Mouse (Mus musculus): ENCODE measurements around the gene C3ar1.

C3ar1 gene

GRCm38 (mm10) chr6:122855955-122856354 lies at the start of gene C3ar1:
C3ar1 (minus strand) TSS chr6:122856161.
- no peak for DNase-seq (ENCODE audit: low read depth, low spot score)

GRCm38 (mm10) chr6:122892442-122893049 lies 36.6 kb upstream of the C3ar1 start:
- DNase-seq (ENCODE audit: low read depth, low spot score) = peak; percentile 57

DNA sequence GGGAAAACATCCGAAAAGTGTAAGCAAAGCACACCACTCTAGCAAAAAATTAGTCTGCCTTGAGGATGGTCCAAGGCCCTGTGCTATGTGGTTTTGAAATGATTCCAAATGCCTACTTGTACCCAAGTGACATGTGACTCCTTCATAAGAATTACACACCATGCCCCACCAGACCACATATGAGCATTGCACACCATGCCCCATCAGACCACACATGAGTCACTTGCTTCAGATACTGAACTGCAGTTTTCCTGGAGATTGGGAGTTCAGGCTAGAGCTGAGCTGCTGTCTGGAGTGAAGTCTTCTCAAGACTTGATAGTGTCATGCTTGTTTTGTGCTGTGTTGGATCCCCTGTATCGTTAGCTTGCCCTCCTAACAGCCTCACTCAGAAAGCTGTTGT lies 33.6 kb upstream of the C3ar1 start:
- DNase-seq (ENCODE audit: low read depth, low spot score) = no peak

- DNase-seq (ENCODE audit: low read depth, low spot score) = no peak
Measured at GRCm38 (mm10) chr6:122883603-122884002, 27.6 kb upstream of the C3ar1 start.

DNA sequence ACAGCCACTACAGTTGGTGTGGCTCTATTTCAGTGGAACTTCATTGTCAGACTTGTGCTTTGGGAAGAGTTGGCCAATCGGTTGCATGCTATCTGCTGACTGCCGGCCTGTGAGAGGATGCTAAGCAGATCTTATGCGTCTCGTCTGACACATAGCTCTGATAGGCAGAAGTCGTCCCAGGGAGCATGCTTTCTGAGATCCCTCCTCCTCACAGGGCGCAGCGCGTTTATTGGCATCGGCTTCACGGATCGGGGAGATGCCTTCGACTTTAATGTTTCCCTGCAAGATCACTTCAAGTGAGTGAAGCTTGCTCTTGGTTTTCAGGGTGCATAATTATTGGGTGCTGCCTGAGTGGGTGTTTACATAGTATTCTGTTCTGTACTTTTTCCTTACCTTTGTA lies 25.3 kb upstream of the C3ar1 start:
- no peak for DNase-seq (ENCODE audit: low read depth, low spot score)

GRCm38 (mm10) chr6:122879781-122880505 lies 24.0 kb upstream of the C3ar1 start:
- no peak for DNase-seq (ENCODE audit: low read depth, low spot score)

DNA sequence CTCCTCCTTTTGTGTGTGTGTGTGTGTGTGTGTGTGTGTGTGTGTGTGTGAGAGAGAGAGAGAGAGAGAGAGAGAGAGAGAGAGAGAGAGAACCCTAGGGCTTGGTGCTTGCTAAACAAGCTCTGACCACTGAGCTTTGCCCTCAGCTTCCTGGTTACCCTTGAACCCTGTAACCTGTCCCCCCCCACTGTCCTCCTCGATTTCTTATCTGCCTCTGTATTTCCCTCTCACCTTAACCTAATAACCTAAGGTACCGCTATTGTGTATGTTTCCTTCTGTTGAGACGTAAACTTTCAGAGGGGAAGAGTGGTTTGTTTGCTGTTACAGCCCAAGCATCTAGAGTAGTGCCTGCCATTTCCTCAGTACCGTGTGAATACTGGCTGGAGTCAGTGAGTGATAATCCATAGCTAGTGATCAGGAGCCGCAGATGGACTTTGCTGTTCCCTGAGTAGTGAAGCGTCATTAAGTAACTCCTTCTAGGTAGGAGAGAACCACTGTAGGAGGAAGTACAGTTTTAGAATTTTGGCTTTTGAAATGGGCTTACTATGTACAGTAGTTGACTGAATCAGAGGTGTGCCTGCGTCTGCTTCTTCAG lies 23.3 kb upstream of the C3ar1 start:
- DNase-seq (ENCODE audit: low read depth, low spot score) = no peak

DNA sequence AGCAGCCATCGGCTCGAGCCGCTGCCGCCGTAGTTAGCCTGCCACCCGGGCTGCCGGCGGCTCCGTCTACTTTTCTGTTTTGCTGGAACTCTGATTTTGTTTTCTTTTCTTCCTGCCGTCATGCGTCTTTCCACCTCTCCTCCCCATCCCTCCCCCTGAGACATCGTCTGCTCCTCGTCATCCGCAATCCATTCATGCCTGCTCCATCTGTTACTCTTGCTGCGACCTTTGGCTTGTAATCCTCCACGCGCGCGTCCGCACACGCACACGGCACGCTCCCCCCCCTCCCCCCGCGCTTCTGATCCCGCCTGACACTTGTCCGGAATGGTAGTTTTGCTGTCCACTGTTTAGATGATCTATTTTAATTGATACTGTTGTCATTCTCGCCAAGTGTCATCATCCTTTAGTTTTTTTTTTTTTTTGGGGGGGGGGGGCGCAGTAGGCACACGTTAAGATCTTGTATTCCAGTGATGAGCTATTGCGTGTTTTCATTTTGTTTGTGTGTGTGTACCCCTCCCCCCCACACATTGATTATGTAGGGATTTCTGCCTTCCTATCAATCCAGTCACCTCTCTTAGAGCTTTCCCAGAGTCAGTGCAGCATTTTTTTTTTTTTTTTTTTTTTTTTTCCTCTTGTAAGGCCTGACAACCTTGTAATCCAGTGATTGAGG lies 18.9 kb upstream of the C3ar1 start:
- DNase-seq (ENCODE audit: low read depth, low spot score) = peak; percentile 25

DNA sequence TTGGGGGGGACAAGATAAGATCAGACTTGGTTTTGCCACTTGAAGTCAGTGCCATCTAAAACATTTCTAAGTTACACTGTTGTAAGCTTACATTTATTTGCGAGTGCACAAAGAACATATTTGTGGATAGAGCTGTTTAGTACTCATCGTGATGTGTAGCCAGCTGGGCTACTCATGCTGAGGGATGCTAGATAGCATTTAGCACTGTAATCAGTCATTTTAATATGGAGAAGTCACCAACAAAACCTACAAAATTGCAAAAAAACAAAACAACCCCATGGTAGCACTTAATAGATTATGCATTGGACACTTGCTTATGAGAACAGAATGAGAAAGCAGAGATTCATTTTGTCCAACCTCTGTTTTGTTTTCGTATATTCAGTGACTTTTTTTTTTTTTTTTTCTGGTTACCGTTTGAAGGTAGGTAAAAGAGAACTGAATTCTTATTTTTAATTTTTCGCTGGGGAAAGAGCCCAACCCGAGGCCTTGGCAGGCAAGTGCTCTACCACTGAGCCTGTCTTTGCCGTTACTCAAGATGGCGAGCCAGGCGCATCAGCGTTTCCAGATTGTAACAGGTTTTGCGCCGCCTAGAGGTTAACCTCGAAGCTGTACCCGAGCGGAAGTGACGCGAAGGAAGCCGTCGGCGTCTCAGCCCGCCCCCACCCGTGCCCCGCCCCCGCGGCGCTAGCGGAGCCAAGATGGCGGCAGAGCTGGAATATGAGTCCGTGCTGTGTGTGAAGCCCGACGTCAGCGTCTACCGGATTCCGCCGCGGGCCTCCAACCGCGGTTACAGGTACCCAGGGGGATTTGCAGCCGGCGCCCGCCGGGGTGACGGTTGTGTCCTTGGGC lies 18.1 kb upstream of the C3ar1 start, which contains the start of gene Necap1:
Gene Necap1, plus strand, starts transcription at position 604 of the 849 bp plus-strand sequence.
- peak; percentile 96 for DNase-seq (ENCODE audit: low read depth, low spot score)

DNA sequence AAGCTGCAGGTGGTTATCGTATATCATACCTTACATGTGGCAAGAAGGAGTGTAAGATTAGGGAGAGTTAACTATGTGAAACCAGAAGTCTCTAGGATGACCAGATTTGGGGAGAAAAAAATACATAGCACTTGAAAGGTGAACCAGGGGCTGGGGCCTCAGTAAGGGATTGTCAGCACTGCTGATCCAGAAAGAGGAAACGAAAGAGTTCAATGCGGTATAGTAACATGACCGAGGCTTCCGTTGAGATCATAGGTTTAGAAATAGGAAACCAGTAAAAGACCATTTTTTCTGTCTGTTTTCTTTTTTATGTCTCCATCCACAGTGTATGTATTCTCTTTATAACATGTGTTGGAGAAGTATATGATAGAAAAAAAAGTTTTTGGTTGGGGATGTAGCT lies 16.8 kb upstream of the C3ar1 start:
- no peak for DNase-seq (ENCODE audit: low read depth, low spot score)

DNA sequence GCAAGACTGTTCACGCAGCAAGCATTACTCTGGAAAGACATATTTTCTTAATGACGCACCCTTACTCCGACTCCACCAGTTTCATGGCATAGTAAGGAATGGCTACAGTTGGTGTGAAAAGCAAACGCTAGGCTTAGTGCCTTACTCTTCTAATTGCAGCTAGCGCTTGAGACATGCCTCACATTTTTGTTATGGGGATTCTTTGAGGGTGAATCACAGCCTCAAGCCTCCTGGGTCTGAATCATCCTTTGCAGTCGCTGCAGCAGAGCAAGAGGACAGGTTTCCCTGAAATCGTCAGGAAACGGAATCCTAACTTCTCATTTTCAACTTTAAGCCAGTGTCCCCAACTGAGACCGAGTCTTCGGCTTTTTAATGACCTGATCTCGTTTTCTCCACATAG lies 13.9 kb upstream of the C3ar1 start:
- no peak for DNase-seq (ENCODE audit: low read depth, low spot score)

- no peak for DNase-seq (ENCODE audit: low read depth, low spot score)
Measured at GRCm38 (mm10) chr6:122867914-122868313, 12.0 kb upstream of the C3ar1 start.

- DNase-seq (ENCODE audit: low read depth, low spot score) = no peak
Measured at GRCm38 (mm10) chr6:122862871-122863270, 6.9 kb upstream of the C3ar1 start.

GRCm38 (mm10) chr6:122862434-122862833 lies 6.5 kb upstream of the C3ar1 start:
- no peak for DNase-seq (ENCODE audit: low read depth, low spot score)

DNA sequence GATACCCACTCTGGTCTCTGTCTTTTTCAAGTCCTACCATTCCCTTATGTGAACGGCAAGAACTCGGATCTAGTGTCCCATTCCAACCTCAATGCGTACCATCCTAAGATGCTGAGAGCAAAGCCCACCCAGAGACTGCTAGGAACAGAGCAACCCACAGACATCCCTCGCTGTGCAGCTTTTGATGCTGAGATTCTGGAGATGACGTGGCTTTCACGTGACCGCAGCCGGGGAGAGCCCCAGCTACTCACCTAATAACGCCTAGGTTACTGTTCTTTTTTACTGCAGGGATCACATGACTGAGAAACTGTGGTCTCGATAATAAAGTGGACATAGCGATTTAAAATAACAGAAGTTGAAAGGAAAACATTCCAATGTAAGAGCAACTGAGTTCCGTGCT lies 1.4 kb downstream of the C3ar1 start:
- no peak for DNase-seq (ENCODE audit: low read depth, low spot score)

- DNase-seq (ENCODE audit: low read depth, low spot score) = no peak
Measured at GRCm38 (mm10) chr6:122852696-122853095, 3.3 kb downstream of the C3ar1 start.

- DNase-seq (ENCODE audit: low read depth, low spot score) = no peak
Measured at GRCm38 (mm10) chr6:122843759-122844158, 12.2 kb downstream of the C3ar1 start.

- no peak for DNase-seq (ENCODE audit: low read depth, low spot score)
Measured at GRCm38 (mm10) chr6:122837539-122837938, 18.4 kb downstream of the C3ar1 start.

- no peak for DNase-seq (ENCODE audit: low read depth, low spot score)
Measured at GRCm38 (mm10) chr6:122836974-122837373, 19.0 kb downstream of the C3ar1 start.

DNA sequence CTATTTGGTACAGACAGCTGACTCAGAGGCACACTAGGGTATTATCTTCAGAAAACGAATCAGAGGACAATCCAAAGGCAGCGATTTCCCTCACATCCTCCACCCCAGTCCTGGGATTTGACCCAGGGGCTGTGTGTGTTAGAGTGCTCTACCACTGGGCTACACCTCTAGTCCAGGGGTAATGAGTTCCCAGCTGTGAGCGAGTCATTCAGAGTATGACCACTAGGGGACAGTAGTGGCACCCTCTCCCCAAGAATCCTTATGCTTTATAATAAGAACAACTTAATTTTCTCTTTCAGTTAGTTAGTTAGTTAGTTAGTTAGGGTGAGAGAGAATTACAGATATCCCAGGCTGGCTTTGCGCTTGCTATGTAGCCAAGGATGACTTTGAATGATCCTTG lies 21.6 kb downstream of the C3ar1 start:
- DNase-seq (ENCODE audit: low read depth, low spot score) = no peak

DNA sequence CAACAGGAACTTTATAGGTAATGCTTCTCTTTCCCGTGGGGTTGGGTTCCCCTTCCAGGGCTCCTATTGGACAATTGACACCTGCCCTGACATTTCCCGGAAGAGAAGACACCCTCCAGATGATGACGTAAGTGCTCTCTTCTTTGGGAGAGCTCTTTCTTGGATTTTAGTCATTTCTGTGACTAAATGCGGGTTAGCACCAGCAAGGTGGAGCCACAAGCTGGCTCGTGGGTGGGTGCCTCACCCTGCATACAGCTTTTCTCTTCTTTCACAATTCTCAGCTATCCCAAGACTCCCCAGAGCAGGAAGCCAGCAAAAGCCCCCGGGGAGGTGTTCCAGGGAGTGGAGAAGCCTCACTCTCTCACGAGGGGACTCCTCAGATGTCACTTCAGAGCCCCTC lies 23.1 kb downstream of the C3ar1 start:
- no peak for DNase-seq (ENCODE audit: low read depth, low spot score)

- DNase-seq (ENCODE audit: low read depth, low spot score) = no peak
Measured at GRCm38 (mm10) chr6:122828086-122828485, 27.9 kb downstream of the C3ar1 start.

Measured in forelimb bud, embryonic 11.5 days (tissue).